Mouse (Mus musculus) E14TG2a.4 (cell line): ENCODE results near the gene Mcm5.

Source experiments
- H3K27me3 ChIP-seq: 2 replicates; pipeline ENCODE4 v1.6.1; 2014; ENCODE audit warnings: low read length, control low read depth; ENCODE audit not compliant: insufficient read depth
- H3K36me3 ChIP-seq: 2 replicates; pipeline ENCODE4 v1.6.1; 2014; ENCODE audit warnings: low read length, control low read depth; ENCODE audit not compliant: insufficient read depth
- H3K4me1 ChIP-seq: replicated peaks from 2 replicates; pipeline ENCODE4 v1.6.1; 2014; ENCODE audit warnings: low read depth, low read length, control low read depth
- H3K4me3 ChIP-seq: replicated peaks from 2 replicates; pipeline ENCODE4 v1.5.1; 2014; ENCODE audit warnings: mild to moderate bottlenecking, low read length
- H3K9me3 ChIP-seq: 2 replicates; pipeline ENCODE4 v1.6.1; 2014; ENCODE audit warnings: low read length, control low read depth
- CTCF ChIP-seq: conservative IDR thresholded peaks from 2 replicates; pipeline ENCODE4 v1.5.1; 2014; ENCODE audit warnings: low read length
- NANOG ChIP-seq: IDR thresholded peaks from 2 replicates; pipeline ENCODE4 v1.6.1; 2014; ENCODE audit warnings: borderline replicate concordance, low read length, mixed read lengths
- POU5F1 ChIP-seq: IDR thresholded peaks from 2 replicates; pipeline ENCODE4 v1.6.1; 2014; ENCODE audit warnings: low read length, borderline replicate concordance

The Mcm5 gene

GRCm38 (mm10) chr8:75157471-75158230, 48.3 kb downstream of the Mcm5 start:
- no peaks in the 10 kb centered on the region for H3K4me1 ChIP-seq
- no peaks in the 10 kb centered on the region for H3K36me3 ChIP-seq
- H3K27me3 ChIP-seq = no peaks in the 10 kb centered on the region; the same call in 1 of the 2 replicates
- no peak for TF ChIP-seq NANOG
- no peak for TF ChIP-seq CTCF
- no peak for TF ChIP-seq POU5F1
- no peak overlapping the region for H3K4me3 ChIP-seq
- H3K9me3 ChIP-seq = no peaks in the 10 kb centered on the region

GRCm38 (mm10) chr8:75169363-75169762, 60.0 kb downstream of the Mcm5 start:
- Histone ChIP-seq H3K27me3 (peaks cover 7% of the 10 kb centered on the region; the same call in 1 of the 2 replicates), H3K4me3 (no peak overlapping the region), H3K9me3 (no peaks in the 10 kb centered on the region), H3K4me1 (no peaks in the 10 kb centered on the region), H3K36me3 (no peaks in the 10 kb centered on the region)
- TF ChIP-seq NANOG (no peak), POU5F1 (no peak), CTCF (no peak)

- no peaks in the 10 kb centered on the region for H3K4me1 ChIP-seq
- TF ChIP-seq CTCF (no peak), POU5F1 (no peak), NANOG (no peak)
- no peak overlapping the region for H3K4me3 ChIP-seq
Observed at GRCm38 (mm10) chr8:75172009-75172685, 62.8 kb downstream of the Mcm5 start.

More at GRCm38 (mm10) chr8:75172009-75172685, 62.8 kb downstream of the Mcm5 start:
- no peaks in the 10 kb centered on the region for H3K36me3 ChIP-seq
- no peaks in the 10 kb centered on the region for H3K9me3 ChIP-seq
- H3K27me3 ChIP-seq = peaks cover 8% of the 10 kb centered on the region
